Mouse (Mus musculus) lung, embryonic 14.5 days (tissue): ENCODE data around the gene Adgrg3. TPM values are rescaled to one million over a fixed set of nuclear protein-coding genes. Genes with fewer than 3 reads are reported as not detected.
A peak's percentile ranks its signal among the peaks of the same experiment; 100 is the strongest.

Source experiments
- ATAC-seq: fragments of 200-750 bp; cut with Nextera tagmentation; 2 replicates; pipeline ENCODE4 v1.8.0; 2017; ENCODE audit warnings: mild to moderate bottlenecking, moderate TSS enrichment, moderate library complexity; ENCODE audit not compliant: insufficient read depth
- DNase-seq: peaks from one replicate; pipeline ENCODE4 v3.0.0-alpha.2; 2015
- H3K27ac ChIP-seq: fragments of 300-500 bp; sonication (generic); 2 replicates; pipeline ENCODE4 v1.5.1; 2014; ENCODE audit warnings: low read depth, mild to moderate bottlenecking, moderate library complexity
- H3K27me3 ChIP-seq: fragments of 300-500 bp; sonication (generic); 2 replicates; pipeline ENCODE4 v1.6.1; 2014; ENCODE audit warnings: low read length, control low read depth; ENCODE audit not compliant: insufficient read depth
- H3K36me3 ChIP-seq: fragments of 300-500 bp; sonication (generic); 2 replicates; pipeline ENCODE4 v1.6.1; 2014; ENCODE audit warnings: control low read depth; ENCODE audit not compliant: insufficient read depth
- H3K4me1 ChIP-seq: fragments of 300-500 bp; sonication (generic); 2 replicates; pipeline ENCODE4 v1.6.1; 2014; ENCODE audit warnings: antibody characterized with exemption, control low read depth; ENCODE audit not compliant: insufficient read depth
- H3K4me2 ChIP-seq: fragments of 300-500 bp; sonication (generic); 2 replicates; pipeline ENCODE4 v1.6.1; 2014; ENCODE audit warnings: mild to moderate bottlenecking
- H3K4me3 ChIP-seq: fragments of 300-500 bp; sonication (generic); 2 replicates; pipeline ENCODE4 v1.5.1; 2014; ENCODE audit warnings: low read depth, low read length
- H3K9ac ChIP-seq: fragments of 300-500 bp; sonication (generic); 2 replicates; pipeline ENCODE4 v1.6.1; 2014
- H3K9me3 ChIP-seq: fragments of 300-500 bp; sonication (generic); 2 replicates; pipeline ENCODE4 v1.6.1; 2016; ENCODE audit warnings: low read depth, low read length, control low read depth
- CTCF ChIP-seq: IDR thresholded peaks from 2 replicates; pipeline ENCODE4 v1.5.1; 2016; ENCODE audit warnings: antibody characterized with exemption, low read depth
- WGBS: fragments of 180-500 bp; shearing (Covaris S2); extraction: QIAGEN DNeasy Blood & Tissue Kit; methylation state at CpG from one replicate; pipeline ENCODE4 v1.1.7; 2014; 5-methylcytosine and 5-hydroxymethylcytosine counted together
- polyA plus RNA-seq: library from polyadenylated mRNA; unstranded; fragments of >200 nt; fragmentation: Nextera tagmentation; extraction: Ambion mirVana; gene quantifications from 2 replicates; pipeline ENCODE4 v1.2.1, GENCODE M21; 2014

The Adgrg3 gene
- polyA plus RNA-seq, 1 experiment from 2014 or later: 4.0 TPM

GRCm38 (mm10) chr8:95079305-95079704 is 61.8 kb downstream of the Adgrg3 start:
- no peaks in the 10 kb centered on the region for H3K4me1 ChIP-seq
- 87% methylated on average over 4 of the region's 4 CpGs for WGBS
- no peak for TF ChIP-seq CTCF

DNA sequence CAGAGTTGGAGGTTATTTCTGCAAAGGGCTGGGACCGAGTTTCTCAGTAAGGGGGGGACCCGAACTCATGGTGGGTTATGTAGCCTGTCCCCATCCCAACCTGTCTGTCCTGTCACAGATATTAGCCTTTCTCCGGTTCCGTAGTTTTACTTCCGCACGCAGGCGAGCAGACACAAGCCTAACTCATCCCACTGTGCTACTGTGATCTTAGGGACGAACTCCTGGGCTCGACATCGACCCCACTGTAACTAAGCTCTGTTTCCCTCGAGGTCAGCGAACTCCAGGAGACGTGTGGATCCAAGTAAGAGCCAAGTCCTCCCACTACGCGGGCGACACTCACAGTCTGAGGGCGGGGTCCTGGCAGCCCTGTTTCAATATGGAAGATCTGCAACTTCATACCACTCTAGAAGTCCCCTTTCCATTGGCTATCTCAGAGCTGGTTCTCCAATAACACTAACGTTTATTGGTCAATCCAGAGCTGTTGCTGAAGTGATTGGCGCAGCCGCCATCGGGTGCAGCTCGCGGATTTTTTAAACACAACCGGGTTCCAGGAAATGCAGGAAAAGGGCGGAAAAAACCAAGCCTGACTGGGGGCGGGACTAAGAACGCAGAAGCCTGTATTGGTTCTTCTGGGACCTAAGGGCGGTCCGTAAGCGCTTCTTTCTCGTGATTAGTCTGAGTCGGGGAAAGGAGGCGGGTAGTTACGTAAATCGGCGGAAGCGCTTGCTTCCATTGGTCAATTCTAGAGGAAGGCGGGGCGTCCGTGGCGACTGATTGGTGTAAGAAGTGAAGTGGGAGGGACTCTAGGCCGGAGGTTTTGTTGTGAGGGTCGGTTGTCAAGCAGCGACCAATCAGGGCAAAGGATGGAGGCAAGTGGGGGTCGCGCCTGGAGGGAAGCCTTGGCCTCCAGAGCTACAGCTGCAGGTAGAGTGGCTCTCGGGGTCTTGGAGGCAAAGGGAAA is 63.2 kb downstream of the Adgrg3 start, which contains the start of gene Katnb1:
Gene Katnb1 (plus strand): TSS at position 806 of the 961 bp plus-strand sequence.
- H3K4me2 ChIP-seq: peak within 1 kb of the TSS; percentile 88
- under 1% methylated on average over 47 of the region's 47 CpGs for WGBS

More at GRCm38 (mm10) chr8:95079305-95079704, 61.8 kb downstream of the Adgrg3 start:
- ATAC-seq (no peak), DNase-seq (no peak)
- Histone ChIP-seq H3K36me3 (0 out of 2 replicates have a peak, but pooled peaks cover 10% of the 10 kb centered on the region), H3K27ac (no peak overlapping the region), H3K27me3 (no peaks in the 10 kb centered on the region), H3K9me3 (no peaks in the 10 kb centered on the region), H3K9ac (no peak overlapping the region), H3K4me3 (no peak overlapping the region), H3K4me2 (no peak overlapping the region)

GRCm38 (mm10) chr8:95081650-95082049 is 64.2 kb downstream of the Adgrg3 start:
- Histone ChIP-seq H3K27me3 (no peaks in the 10 kb centered on the region), H3K9me3 (no peaks in the 10 kb centered on the region), H3K4me1 (no peaks in the 10 kb centered on the region), H3K27ac (0 out of 2 replicates have a peak overlapping the region, but pooled peaks have one; percentile 65), H3K9ac (peak overlapping the region; percentile 75), H3K36me3 (peaks cover 18% of the 10 kb centered on the region; the same call in 1 of the 2 replicates), H3K4me2 (peak overlapping the region; percentile 88), H3K4me3 (peak overlapping the region; percentile 81)
- ATAC-seq (no peak), DNase-seq (peak; percentile 18)
- 4% methylated on average over 11 of the region's 11 CpGs for WGBS
- TF ChIP-seq CTCF: no peak

More for the DNA sequence above, 63.2 kb downstream of the Adgrg3 start, which contains the start of gene Katnb1:
- TF ChIP-seq CTCF: no peak
- Histone ChIP-seq H3K9ac (peak within 1 kb of the TSS; percentile 75), H3K36me3 (peaks cover 18% of the 10 kb centered on the region; the same call in 1 of the 2 replicates), H3K9me3 (no peaks in the 10 kb centered on the region), H3K27ac (peak within 1 kb of the TSS; percentile 75), H3K4me3 (peak within 1 kb of the TSS; percentile 81), H3K27me3 (no peaks in the 10 kb centered on the region), H3K4me1 (no peaks in the 10 kb centered on the region)
- ATAC-seq: peak; percentile 98
- DNase-seq: peak; percentile 99

DNA sequence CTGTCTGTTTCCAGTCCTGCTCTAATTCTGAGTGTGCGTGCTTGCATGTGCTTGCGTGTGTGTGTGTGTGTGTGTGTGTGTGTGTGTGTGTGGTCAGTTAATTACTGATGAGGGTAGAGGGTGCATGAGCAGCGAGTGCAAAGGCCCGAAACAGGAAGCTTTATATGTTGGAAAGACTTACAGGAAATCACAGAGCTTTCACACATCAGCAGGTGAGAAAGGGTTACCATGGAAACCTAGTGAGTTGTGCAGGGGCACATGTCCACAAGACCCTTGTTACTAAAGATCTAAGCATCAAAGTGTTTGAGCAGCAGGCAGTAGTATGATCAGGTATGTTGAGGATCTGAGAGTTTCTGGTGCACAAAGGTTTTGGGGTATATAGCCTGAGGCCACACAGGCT is 66.8 kb downstream of the Adgrg3 start:
- TF ChIP-seq CTCF: no peak
- no peak for DNase-seq
- 87% methylated on average over 4 of the region's 4 CpGs for whole genome bisulfite sequencing
- Histone ChIP-seq H3K4me2 (no peak overlapping the region), H3K36me3 (peaks cover 26% of the 10 kb centered on the region; the same call in 1 of the 2 replicates), H3K4me1 (no peaks in the 10 kb centered on the region), H3K27me3 (no peaks in the 10 kb centered on the region), H3K9ac (no peak overlapping the region), H3K4me3 (no peak overlapping the region), H3K9me3 (no peaks in the 10 kb centered on the region), H3K27ac (no peak overlapping the region)
- ATAC-seq: no peak

- ATAC-seq: no peak
These were observed 67.4 kb downstream of the Adgrg3 start for GRCm38 (mm10) chr8:95084744-95085431.

GRCm38 (mm10) chr8:95085432-95086141 is 68.1 kb downstream of the Adgrg3 start:
- no peak overlapping the region for H3K4me2 ChIP-seq
- no peaks in the 10 kb centered on the region for H3K9me3 ChIP-seq
- H3K4me3 ChIP-seq: no peak overlapping the region
- no peak for DNase-seq
- H3K27me3 ChIP-seq: no peaks in the 10 kb centered on the region
- no peak for TF ChIP-seq CTCF
- H3K9ac ChIP-seq: no peak overlapping the region
- H3K27ac ChIP-seq: no peak overlapping the region
- H3K4me1 ChIP-seq: no peaks in the 10 kb centered on the region
- ATAC-seq: no peak
- WGBS: 82% methylated on average over 7 of the region's 7 CpGs
- H3K36me3 ChIP-seq: peaks cover 37% of the 10 kb centered on the region; the same call in 1 of the 2 replicates

More at GRCm38 (mm10) chr8:95084744-95085431, 67.4 kb downstream of the Adgrg3 start:
- TF ChIP-seq CTCF: no peak
- H3K4me3 ChIP-seq: no peak overlapping the region
- 77% methylated on average over 10 of the region's 10 CpGs for WGBS
- H3K27me3 ChIP-seq: no peaks in the 10 kb centered on the region
- no peak overlapping the region for H3K4me2 ChIP-seq
- no peaks in the 10 kb centered on the region for H3K9me3 ChIP-seq
- H3K27ac ChIP-seq: no peak overlapping the region
- H3K4me1 ChIP-seq: no peaks in the 10 kb centered on the region
- no peak for DNase-seq
- peaks cover 30% of the 10 kb centered on the region; the same call in 1 of the 2 replicates for H3K36me3 ChIP-seq
- H3K9ac ChIP-seq: no peak overlapping the region
